ENCODE assay signal across 25 mouse cellular contexts in the genomic region with DNA sequence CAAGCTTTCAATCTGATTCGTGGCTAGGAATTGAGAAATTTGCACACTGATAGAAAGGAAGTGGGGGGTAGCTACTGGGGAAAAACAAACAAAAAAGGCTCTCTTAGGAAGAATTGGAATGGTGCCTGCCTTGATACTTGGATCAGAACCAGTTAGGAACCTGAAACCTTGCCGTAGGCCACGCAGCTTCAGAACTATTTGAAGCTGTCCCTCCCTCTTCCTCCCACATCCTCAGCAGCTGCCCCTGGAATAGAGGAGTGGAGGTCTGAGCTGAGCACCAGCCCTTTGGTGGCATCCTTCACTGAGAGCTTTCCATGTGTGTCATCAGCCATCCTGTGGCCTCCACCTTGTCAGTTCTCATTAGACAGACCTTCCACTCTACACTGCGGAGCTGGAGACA. TPM values are rescaled to one million over a fixed set of nuclear protein-coding genes. Genes with fewer than 3 reads are reported as not detected.
DNase-seq lines count a peak whose midpoint lies in the region; ATAC-seq and TF ChIP-seq lines count a peak whose summit lies in the region.
"Had no signal": no experiment of that assay in that cellular context is flagged by ENCODE, and none has a peak within 500 bp of the region (broad histone marks: within the 10 kb centered on the region; RNA-seq: fewer than 3 reads in every experiment).

No protein-coding gene starts in this region.

- intact Hi-C loops in left cerebral cortex, postnatal 10 days (cut with DNase I) = no loop called here

- no peak overlapping the region for H3K4me2 ChIP-seq in kidney, postnatal 0 days (ENCODE audit: low read length)
- no peak overlapping the region for H3K4me2 ChIP-seq in midbrain, embryonic 14.5 days (ENCODE audit: low read length)
- H3K4me2 ChIP-seq in midbrain, embryonic 13.5 days (replicated peaks) = no peak overlapping the region
- H3K4me2 ChIP-seq: embryonic facial prominence, embryonic 13.5 days; hindbrain, embryonic 12.5 days; limb, embryonic 15.5 days; midbrain, embryonic 15.5 days; neural tube, embryonic 13.5 days had no signal

- no peak overlapping the region for H3K27ac ChIP-seq in kidney, postnatal 0 days
- H3K27ac ChIP-seq in midbrain, embryonic 14.5 days (replicated peaks; ENCODE audit: low read depth, low read length) = no peak overlapping the region
- no peak overlapping the region for H3K27ac ChIP-seq in midbrain, embryonic 13.5 days
- H3K27ac ChIP-seq: embryonic facial prominence, embryonic 13.5 days; heart, adult 2 months; hindbrain, embryonic 12.5 days; limb, embryonic 15.5 days; midbrain, embryonic 15.5 days; neural tube, embryonic 13.5 days had no signal

- ATAC-seq in kidney, postnatal 0 days (replicated peaks; ENCODE audit: low FRiP score, low read depth) = no peak
- ATAC-seq in midbrain, embryonic 14.5 days (ENCODE audit: low FRiP score, low TSS enrichment) = no peak
- no peak for ATAC-seq in midbrain, embryonic 13.5 days
- no peak for ATAC-seq in activated CD4-positive, CD25-positive, alpha-beta regulatory T cell, adult 4 months
- ATAC-seq: forebrain, postnatal 0 days; intestine, postnatal 0 days; midbrain, embryonic 15.5 days; Patski had no signal

- 27% methylated on average over 4 of the region's 4 CpGs for WGBS in kidney, postnatal 0 days
- WGBS in midbrain, embryonic 14.5 days = 37% methylated on average over 4 of the region's 4 CpGs
- 30% methylated on average over 4 of the region's 4 CpGs for WGBS in midbrain, embryonic 13.5 days

- no peaks in the 10 kb centered on the region for H3K36me3 ChIP-seq in kidney, postnatal 0 days (ENCODE audit: insufficient read depth, low read length)
- no peaks in the 10 kb centered on the region for H3K36me3 ChIP-seq in midbrain, embryonic 14.5 days (ENCODE audit: control insufficient read depth, insufficient read depth, low read length)
- no peaks in the 10 kb centered on the region for H3K36me3 ChIP-seq in midbrain, embryonic 13.5 days
- H3K36me3 ChIP-seq: embryonic facial prominence, embryonic 13.5 days; hindbrain, embryonic 12.5 days; limb, embryonic 15.5 days; midbrain, embryonic 15.5 days; neural tube, embryonic 13.5 days had no signal

- H3K4me1 ChIP-seq in kidney, postnatal 0 days (replicated peaks; ENCODE audit: insufficient read depth, low read length) = peaks cover 7% of the 10 kb centered on the region
- H3K4me1 ChIP-seq in midbrain, embryonic 14.5 days (ENCODE audit: control insufficient read depth, insufficient read depth, low read length) = peaks cover 48% of the 10 kb centered on the region
- peaks cover 62% of the 10 kb centered on the region for H3K4me1 ChIP-seq in midbrain, embryonic 13.5 days (replicated peaks)

- H3K9ac ChIP-seq in kidney, postnatal 0 days (ENCODE audit: low read depth, low read length) = no peak overlapping the region
- H3K9ac ChIP-seq in midbrain, embryonic 14.5 days (replicated peaks; ENCODE audit: low read length) = no peak overlapping the region
- H3K9ac ChIP-seq in midbrain, embryonic 13.5 days (replicated peaks) = no peak overlapping the region
- H3K9ac ChIP-seq: embryonic facial prominence, embryonic 13.5 days; forebrain, postnatal 0 days; hindbrain, embryonic 12.5 days; limb, embryonic 15.5 days; midbrain, embryonic 15.5 days; neural tube, embryonic 13.5 days had no signal

- no peak overlapping the region for H3K4me3 ChIP-seq in kidney, postnatal 0 days (replicated peaks; ENCODE audit: low read depth, low read length)
- H3K4me3 ChIP-seq in midbrain, embryonic 14.5 days (replicated peaks; ENCODE audit: low read depth, low read length) = no peak overlapping the region
- no peak overlapping the region for H3K4me3 ChIP-seq in midbrain, embryonic 13.5 days (replicated peaks)
- H3K4me3 ChIP-seq: embryonic facial prominence, embryonic 13.5 days; heart, adult 2 months; hindbrain, embryonic 12.5 days; limb, embryonic 15.5 days; megakaryocyte, embryonic 14.5 days; midbrain, embryonic 15.5 days; neural tube, embryonic 13.5 days had no signal

- no peaks in the 10 kb centered on the region for H3K27me3 ChIP-seq in kidney, postnatal 0 days (ENCODE audit: insufficient read depth, low read length)
- no peaks in the 10 kb centered on the region for H3K27me3 ChIP-seq in midbrain, embryonic 14.5 days (ENCODE audit: control insufficient read depth, insufficient read depth, low read length)
- no peaks in the 10 kb centered on the region for H3K27me3 ChIP-seq in midbrain, embryonic 13.5 days
- H3K27me3 ChIP-seq: embryonic facial prominence, embryonic 13.5 days; hindbrain, embryonic 12.5 days; limb, embryonic 15.5 days; megakaryocyte, embryonic 14.5 days; midbrain, embryonic 15.5 days; neural tube, embryonic 13.5 days; Patski had no signal

- no peak for TF ChIP-seq CTCF in kidney, postnatal 0 days (IDR thresholded peaks at IDR 0.05; ENCODE audit: low read depth)

- peak; percentile 36 for DNase-seq in kidney, postnatal 0 days (ENCODE audit: low spot score)
- no peak for DNase-seq in kidney, adult 8-10 months
- peak; percentile 41 for DNase-seq in midbrain, embryonic 14.5 days
- DNase-seq in Muller cell, postnatal 12 days (ENCODE audit: inconsistent ontology term) = peak; percentile 92
- DNase-seq in left cerebral cortex, postnatal 10 days (ENCODE audit: extremely low spot score in 1 of 2, low spot score in 2 of 2) = no peak
- DNase-seq: adrenal gland, adult 2 months; cerebellum, adult 2 months; cerebellum, postnatal 25 days; forebrain, postnatal 0 days; gastrocnemius, postnatal 25 days; heart, adult 2 months; kidney, postnatal 14 days; right cerebral cortex, adult 18-20 months; thymus, adult 18-20 months; thymus, postnatal 36 days had no signal

- H3K9me3 ChIP-seq in kidney, postnatal 0 days (replicated peaks; ENCODE audit: low read length) = no peaks in the 10 kb centered on the region
- no peaks in the 10 kb centered on the region for H3K9me3 ChIP-seq in midbrain, embryonic 14.5 days (ENCODE audit: control insufficient read depth, low read length)
- H3K9me3 ChIP-seq in midbrain, embryonic 13.5 days = no peaks in the 10 kb centered on the region
- H3K9me3 ChIP-seq: embryonic facial prominence, embryonic 13.5 days; hindbrain, embryonic 12.5 days; limb, embryonic 15.5 days; megakaryocyte, embryonic 14.5 days; midbrain, embryonic 15.5 days; neural tube, embryonic 13.5 days had no signal

RNA-seq across cellular contexts. Expression of a gene that starts 14.1 kb away (rescaled TPM):
- polyA plus RNA-seq in kidney, postnatal 0 days (2015; fragmentation: Nextera tagmentation; extraction: Ambion mirVana) = 0.66 and 0.80 TPM in 2 replicates
- polyA plus RNA-seq in midbrain, embryonic 14.5 days (2014; fragmentation: Nextera tagmentation; extraction: Ambion mirVana) = 7.5 and 8.3 TPM in 2 replicates
- 5.1 and 5.3 TPM in 2 replicates for polyA plus RNA-seq in midbrain, embryonic 13.5 days (2015; fragmentation: Nextera tagmentation; extraction: Ambion mirVana)
- 10 to 100 TPM; 73.3 to 73.8 TPM for total RNA-seq in left cerebral cortex, postnatal 10 days (2021)
- under 1 TPM; 0.37 to 0.42 TPM for polyA plus RNA-seq in activated CD4-positive, CD25-positive, alpha-beta regulatory T cell, adult 4 months (2017; shearing (Covaris generic))
- polyA plus RNA-seq: Patski had no signal

Comparison
In these comparisons a context has a peak if more than half of its experiments do, and no peak if none do; other contexts are left out.
1. DNase-seq: peak in kidney, postnatal 0 days (single experiment), midbrain, embryonic 14.5 days (single experiment) and Muller cell, postnatal 12 days (single experiment); none in kidney, adult 8-10 months (0 of 2) and left cerebral cortex, postnatal 10 days (0 of 2).